Mouse (Mus musculus): ENCODE data around the gene Sod1. TPM values are rescaled to one million over a fixed set of nuclear protein-coding genes. Genes with fewer than 3 reads are reported as not detected.

Gene Sod1
- total RNA-seq, 4 experiments from 2014 or later: 422 to 473 (median 449) TPM

DNA sequence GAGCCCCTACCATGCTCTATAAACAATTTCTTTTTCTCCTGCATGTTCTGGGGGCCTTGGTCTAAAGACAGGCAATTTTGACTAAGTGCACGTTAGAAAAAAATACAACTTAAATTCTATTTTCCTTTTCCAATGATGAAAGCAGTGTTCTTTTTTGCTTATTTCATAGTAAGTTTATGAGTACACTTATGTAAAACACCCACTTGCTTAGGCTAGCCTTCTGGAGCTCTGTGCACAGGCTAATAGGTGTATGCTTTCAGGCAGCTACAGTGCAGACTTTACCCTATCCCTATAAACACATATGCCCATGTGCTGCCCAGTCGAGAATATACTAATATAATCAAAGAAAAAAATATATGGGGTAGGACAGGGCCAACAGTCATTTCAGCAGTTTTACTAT lies 32.0 kb downstream of the Sod1 start:
- no peak for DNase-seq (ENCODE audit: low spot score in 2 of 2)

DNA sequence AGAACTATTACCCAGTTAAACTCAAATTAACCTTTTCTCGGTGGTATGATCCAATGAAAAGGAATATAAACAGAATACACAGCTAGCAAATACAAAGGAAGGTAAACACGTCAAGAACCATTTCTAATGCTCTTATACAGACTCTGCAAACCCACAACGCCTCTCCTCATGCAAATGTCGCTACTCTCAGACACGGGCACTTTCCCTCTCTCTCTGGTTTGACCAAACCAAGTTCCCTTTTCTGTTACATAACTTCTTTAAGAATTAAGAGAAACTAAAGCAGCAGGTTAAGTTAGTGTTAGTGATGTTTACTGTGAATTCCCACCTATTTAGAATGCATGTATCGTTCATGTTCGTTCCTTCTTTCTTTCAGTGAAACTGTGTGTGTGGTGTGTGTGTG lies 38.4 kb downstream of the Sod1 start:
- no peak for DNase-seq (ENCODE audit: low spot score in 2 of 2)

DNA sequence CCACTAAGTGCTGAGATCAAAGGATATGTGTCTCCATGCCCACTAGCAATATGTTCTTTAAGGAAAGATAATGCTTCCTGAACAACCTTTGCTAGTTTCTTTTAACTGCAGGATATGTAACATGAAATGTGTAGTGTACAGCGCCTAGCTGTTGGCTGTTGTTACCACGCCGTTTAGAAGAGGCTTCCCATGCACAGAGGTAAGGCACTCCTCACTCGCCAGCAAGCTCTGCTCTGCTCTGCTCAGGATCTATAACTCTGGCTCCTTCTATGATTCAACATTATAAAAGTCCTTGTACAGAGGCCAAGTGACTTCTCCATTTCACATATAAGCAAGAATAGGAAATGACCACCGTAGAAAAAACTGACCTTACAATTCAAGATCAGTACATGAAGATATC lies 39.1 kb downstream of the Sod1 start:
- no peak for DNase-seq (ENCODE audit: low spot score in 2 of 2)

DNA sequence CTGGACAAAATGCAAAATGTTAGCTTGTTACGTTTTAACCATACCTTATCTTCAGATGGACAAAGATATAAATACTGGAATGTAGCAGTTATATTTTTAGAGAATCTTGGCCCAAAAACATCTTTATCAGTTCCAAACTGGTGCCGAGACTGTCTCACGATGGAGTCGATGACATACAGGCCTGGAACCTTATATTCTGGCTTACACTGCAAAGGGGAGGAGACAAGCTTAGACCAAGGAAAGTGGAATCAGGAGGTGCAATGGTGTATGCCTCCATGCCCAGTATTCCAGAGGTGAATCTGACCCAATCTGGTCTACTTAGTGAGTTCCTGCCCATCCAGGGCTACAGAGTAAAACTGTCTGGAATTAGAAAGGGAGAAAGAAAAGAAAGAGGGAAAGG lies 39.5 kb downstream of the Sod1 start:
- no peak for DNase-seq (ENCODE audit: low spot score in 2 of 2)

DNA sequence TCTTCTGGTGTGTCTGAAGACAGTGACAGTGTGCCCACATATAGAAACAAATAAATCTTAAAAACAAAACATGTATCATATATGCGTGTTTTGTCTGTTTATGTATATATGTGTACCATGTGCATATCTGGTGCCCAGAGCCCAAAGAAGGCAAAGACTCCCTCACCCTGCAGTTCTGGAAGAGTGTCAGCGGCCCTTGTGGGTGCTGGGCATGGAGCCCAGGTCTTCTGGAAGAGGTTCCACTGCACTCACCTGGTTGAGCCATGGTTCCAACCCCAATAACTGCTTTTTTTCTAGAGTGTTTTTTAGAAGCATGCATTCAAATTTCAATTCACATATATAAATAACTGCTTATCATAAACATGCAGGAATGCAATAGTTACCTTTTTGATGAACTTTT lies 41.2 kb downstream of the Sod1 start:
- DNase-seq (ENCODE audit: low spot score in 2 of 2): no peak

DNA sequence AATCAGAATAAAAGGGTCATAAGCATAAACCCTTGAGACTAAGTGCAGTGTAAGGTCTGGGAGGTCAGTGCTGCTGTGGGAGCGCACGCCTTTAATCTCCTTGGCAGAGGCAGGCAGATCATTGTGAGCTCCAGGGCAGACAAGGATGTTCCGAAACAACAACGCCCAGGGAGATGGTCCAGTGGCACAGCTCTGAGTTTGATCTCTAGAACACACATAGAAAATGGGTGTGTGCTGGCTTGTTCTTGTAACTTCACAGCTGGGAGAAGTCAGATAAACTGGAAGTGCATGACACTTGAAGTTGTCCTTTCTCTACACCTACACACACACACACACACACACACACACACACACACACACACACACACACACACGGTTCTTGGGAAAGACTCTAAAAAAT lies 43.5 kb downstream of the Sod1 start:
- no peak for DNase-seq (ENCODE audit: low spot score in 2 of 2)

DNA sequence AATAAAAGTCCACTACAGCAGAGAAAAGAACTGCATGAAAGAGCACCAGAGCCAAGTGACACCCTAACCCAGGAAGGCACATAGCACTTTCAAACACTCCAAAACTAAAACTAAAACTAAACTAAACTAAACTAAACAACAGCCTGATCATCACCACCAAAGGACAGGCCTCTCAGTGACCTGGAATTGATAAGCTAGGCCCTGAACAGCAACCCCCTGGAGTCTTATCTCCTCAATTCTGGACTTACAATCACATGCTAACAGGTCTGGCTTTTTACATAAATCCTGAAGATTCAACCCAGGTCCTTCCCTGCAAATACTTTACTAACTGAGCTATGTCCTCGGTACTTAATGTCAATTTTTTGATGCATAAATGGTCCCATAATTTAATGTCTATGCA lies 44.6 kb downstream of the Sod1 start:
- no peak for DNase-seq (ENCODE audit: low spot score in 2 of 2)

DNA sequence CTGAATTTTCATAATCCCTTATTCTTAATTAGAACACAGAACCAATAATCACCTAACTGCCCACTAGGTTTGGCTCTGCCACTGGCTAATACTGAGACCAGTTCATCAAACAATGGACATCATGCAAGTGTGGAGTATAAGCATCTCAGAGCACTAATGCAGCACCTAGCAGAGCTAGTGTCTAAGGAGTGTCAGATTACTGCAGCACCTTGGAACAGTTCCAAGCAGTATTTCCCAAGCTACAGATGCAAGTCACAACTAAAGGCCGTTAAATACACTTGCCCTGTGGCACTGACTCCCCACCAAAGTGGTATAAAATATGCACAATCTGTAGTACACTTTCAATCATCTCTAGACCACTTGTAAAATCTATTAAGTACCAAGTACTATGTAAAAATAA lies 46.0 kb downstream of the Sod1 start:
- no peak for DNase-seq (ENCODE audit: low spot score in 2 of 2)

DNA sequence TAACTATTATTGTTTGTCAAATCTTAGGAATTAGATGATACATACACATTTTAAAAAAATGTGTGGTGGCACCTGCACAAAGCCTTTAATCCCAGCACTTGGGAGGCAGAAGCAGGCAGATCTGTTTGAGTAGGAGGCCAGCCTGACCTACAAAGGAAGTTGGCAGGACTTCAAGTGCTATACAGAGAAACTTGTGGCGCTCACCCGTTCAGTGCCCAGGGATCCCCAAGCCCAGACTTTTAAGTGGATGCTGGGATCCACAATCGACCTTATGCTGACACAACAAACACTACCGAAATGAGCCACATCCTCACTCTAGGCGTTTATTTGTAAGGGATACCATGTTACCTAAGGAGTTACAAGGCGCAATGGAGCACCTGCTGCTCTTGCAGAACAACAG lies 55.0 kb downstream of the Sod1 start:
- DNase-seq (ENCODE audit: low spot score in 2 of 2): no peak

Other genes starting within 250 kb of the Sod1 start
- 100 to 1,000 TPM in 3 of 4 experiments, 10 to 100 TPM in 1; 96.3 to 147 (median 119) TPM for gene Tiam1, start 77.0 kb upstream of the Sod1 start, total RNA-seq (2022)
- 10 to 100 TPM; 39.0 to 52.6 (median 47.0) TPM for gene Scaf4, start 63.7 kb downstream of the Sod1 start, total RNA-seq (2022)
- gene Hunk, start 165.3 kb downstream of the Sod1 start, total RNA-seq (2022): 10 to 100 TPM; 19.2 to 26.1 (median 22.1) TPM